Mouse (Mus musculus): ENCODE data around the gene Inip.

The Inip gene

GRCm38 (mm10) chr4:59801489-59801888 is at the start of gene Inip:
Gene Inip, minus strand, starts transcription at chr4:59801589.
- no peak for DNase-seq

- peak; percentile 64 for DNase-seq
These were observed 48.8 kb upstream of the Inip start for GRCm38 (mm10) chr4:59850181-59850580.

GRCm38 (mm10) chr4:59847447-59847846 is 46.1 kb upstream of the Inip start:
- DNase-seq, result no peak

GRCm38 (mm10) chr4:59845245-59845637 is 43.9 kb upstream of the Inip start:
- DNase-seq, result no peak

GRCm38 (mm10) chr4:59844460-59845244 is 43.3 kb upstream of the Inip start:
- no peak for DNase-seq

- DNase-seq, result no peak
These were observed 36.3 kb upstream of the Inip start for GRCm38 (mm10) chr4:59837659-59838058.

GRCm38 (mm10) chr4:59832810-59833209 is 31.4 kb upstream of the Inip start:
- DNase-seq, result no peak

- no peak for DNase-seq
These were observed 29.6 kb upstream of the Inip start for GRCm38 (mm10) chr4:59831038-59831437.

- DNase-seq, result no peak
These were observed 27.7 kb upstream of the Inip start for GRCm38 (mm10) chr4:59829072-59829471.

GRCm38 (mm10) chr4:59826381-59826780 is 25.0 kb upstream of the Inip start:
- no peak for DNase-seq

- no peak for DNase-seq
These were observed 24.2 kb upstream of the Inip start for GRCm38 (mm10) chr4:59825634-59826033.

- DNase-seq, result no peak
These were observed 23.5 kb upstream of the Inip start for GRCm38 (mm10) chr4:59824860-59825259.

GRCm38 (mm10) chr4:59823470-59823869 is 22.1 kb upstream of the Inip start:
- DNase-seq, result peak; percentile 43

GRCm38 (mm10) chr4:59822119-59822518 is 20.7 kb upstream of the Inip start:
- no peak for DNase-seq

GRCm38 (mm10) chr4:59821516-59821915 is 20.1 kb upstream of the Inip start:
- DNase-seq, result no peak

GRCm38 (mm10) chr4:59819477-59820022 is 18.2 kb upstream of the Inip start:
- no peak for DNase-seq

- no peak for DNase-seq
These were observed 17.7 kb upstream of the Inip start for GRCm38 (mm10) chr4:59819054-59819472.

- DNase-seq, result no peak
These were observed 17.1 kb upstream of the Inip start for GRCm38 (mm10) chr4:59818498-59818897.

GRCm38 (mm10) chr4:59817790-59818189 is 16.4 kb upstream of the Inip start:
- no peak for DNase-seq

- no peak for DNase-seq
These were observed 15.1 kb upstream of the Inip start for GRCm38 (mm10) chr4:59816477-59816876.

- DNase-seq, result no peak
These were observed 14.6 kb upstream of the Inip start for GRCm38 (mm10) chr4:59816016-59816415.

- DNase-seq, result no peak
These were observed 13.9 kb upstream of the Inip start for GRCm38 (mm10) chr4:59815121-59815810.

GRCm38 (mm10) chr4:59814094-59814493 is 12.7 kb upstream of the Inip start:
- DNase-seq, result no peak

GRCm38 (mm10) chr4:59808396-59808795 is 7.0 kb upstream of the Inip start:
- DNase-seq, result no peak

All from right cerebral cortex, postnatal 14 days (tissue).